Mouse (Mus musculus) ES-Bruce4 (cell line): ENCODE measurements around the gene Specc1l. TPM values are rescaled to one million over a fixed set of nuclear protein-coding genes. Genes with fewer than 3 reads are reported as not detected.

Source experiments
- H3K27ac ChIP-seq: 2 replicates; pipeline ENCODE4 v1.5.1; 2012; ENCODE audit warnings: low read length, inconsistent platforms; ENCODE audit not compliant: insufficient read depth
- H3K27me3 ChIP-seq: 2 replicates; pipeline ENCODE4 v1.6.1; 2012; ENCODE audit warnings: mild to moderate bottlenecking, low read length, inconsistent platforms; ENCODE audit not compliant: control insufficient read depth, poor library complexity, insufficient read depth, severe bottlenecking
- H3K36me3 ChIP-seq: 2 replicates; pipeline ENCODE4 v1.6.1; 2012; ENCODE audit warnings: inconsistent platforms, mild to moderate bottlenecking, low read length, moderate library complexity; ENCODE audit not compliant: control insufficient read depth, poor library complexity, insufficient read depth, severe bottlenecking
- H3K4me1 ChIP-seq: one replicate; pipeline ENCODE4 v1.8.1; 2011; ENCODE audit warnings: low read length; ENCODE audit not compliant: control insufficient read depth, insufficient read depth
- H3K4me3 ChIP-seq: 2 replicates; pipeline ENCODE4 v1.5.1; 2011; ENCODE audit warnings: low read depth, mild to moderate bottlenecking, low read length
- H3K9ac ChIP-seq: 2 replicates; pipeline ENCODE4 v1.6.1; 2012; ENCODE audit warnings: low read depth, mild to moderate bottlenecking, inconsistent platforms; ENCODE audit not compliant: poor library complexity, severe bottlenecking
- H3K9me3 ChIP-seq: replicated peaks from 2 replicates; pipeline ENCODE4 v1.6.1; 2012; ENCODE audit warnings: mild to moderate bottlenecking, low read length, inconsistent platforms; ENCODE audit not compliant: control insufficient read depth, poor library complexity, insufficient read depth, severe bottlenecking
- CTCF ChIP-seq: IDR thresholded peaks from one replicate; pipeline ENCODE4 v1.8.1; 2011; ENCODE audit warnings: low read depth, low read length
- EP300 ChIP-seq: IDR thresholded peaks from 2 replicates; pipeline ENCODE4 v1.6.1; 2011; ENCODE audit warnings: low read depth, low read length; ENCODE audit not compliant: insufficient read depth
- POLR2A ChIP-seq: IDR thresholded peaks from one replicate; pipeline ENCODE4 v1.8.1; 2011; ENCODE audit warnings: low read length; ENCODE audit not compliant: insufficient read depth
- polyA plus RNA-seq: library from polyadenylated mRNA; stranded (reverse); fragments of >200 nt; gene quantifications from 2 replicates; pipeline ENCODE4 v1.2.4, GENCODE M21; 2011; ENCODE audit warnings: low read depth; ENCODE audit not compliant: missing spikeins, insufficient read depth, insufficient read length

Gene Specc1l
- polyA plus RNA-seq, 1 experiment, result 41.5 TPM

GRCm38 (mm10) chr10:75230572-75230971 lies 18.7 kb downstream of the Specc1l start:
- peaks cover 3% of the 10 kb centered on the region; the same call in 1 of the 2 replicates for H3K36me3 ChIP-seq
- no peaks in the 10 kb centered on the region for H3K27me3 ChIP-seq
- TF ChIP-seq CTCF (no peak), EP300 (no peak), POLR2A (no peak)
- no peak overlapping the region for H3K27ac ChIP-seq
- no peak overlapping the region for H3K4me3 ChIP-seq
- peaks cover 3% of the 10 kb centered on the region for H3K4me1 ChIP-seq
- H3K9me3 ChIP-seq, result no peaks in the 10 kb centered on the region
- no peak overlapping the region for H3K9ac ChIP-seq

- H3K4me3 ChIP-seq, result no peak overlapping the region
- no peak overlapping the region for H3K9ac ChIP-seq
- H3K27ac ChIP-seq, result no peak overlapping the region
- peaks cover 3% of the 10 kb centered on the region for H3K4me1 ChIP-seq
- TF ChIP-seq CTCF (no peak), POLR2A (no peak), EP300 (no peak)
- peaks cover 3% of the 10 kb centered on the region; the same call in 1 of the 2 replicates for H3K36me3 ChIP-seq
- no peaks in the 10 kb centered on the region for H3K27me3 ChIP-seq
- no peaks in the 10 kb centered on the region for H3K9me3 ChIP-seq
These were observed 20.0 kb downstream of the Specc1l start for GRCm38 (mm10) chr10:75231876-75232275.

DNA sequence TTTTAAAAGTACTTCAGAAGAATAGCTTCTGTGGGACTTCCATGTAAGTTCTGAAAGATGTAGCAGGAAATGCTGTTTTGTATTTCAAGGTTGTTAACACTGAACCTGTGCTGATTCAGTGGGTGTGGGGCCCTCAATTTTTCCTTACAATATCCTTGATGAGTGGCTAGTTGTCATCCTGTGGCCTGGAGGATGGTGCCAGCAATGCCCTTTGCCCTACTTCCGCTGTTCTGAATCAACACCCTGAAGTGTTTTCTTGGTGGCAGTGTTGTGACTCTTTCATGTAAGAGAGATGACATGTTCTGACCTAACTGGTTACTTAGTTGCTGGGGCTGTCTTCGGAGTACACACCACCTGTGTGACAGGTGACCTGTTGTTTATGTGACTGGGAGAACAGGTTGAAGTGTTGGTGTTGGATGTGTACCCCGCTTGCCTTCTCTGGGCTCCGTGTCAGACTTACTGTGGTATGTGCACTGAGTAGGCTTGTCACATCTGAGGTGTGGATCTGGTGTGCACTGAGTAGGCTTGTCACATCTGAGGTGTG lies 20.8 kb downstream of the Specc1l start:
- TF ChIP-seq POLR2A (no peak), EP300 (no peak)
- H3K27ac ChIP-seq, result no peak overlapping the region
- no peak overlapping the region for H3K9ac ChIP-seq
- peaks cover 3% of the 10 kb centered on the region; the same call in 1 of the 2 replicates for H3K36me3 ChIP-seq
- H3K9me3 ChIP-seq, result no peaks in the 10 kb centered on the region
- H3K4me1 ChIP-seq, result peaks cover 3% of the 10 kb centered on the region
- no peaks in the 10 kb centered on the region for H3K27me3 ChIP-seq
- H3K4me3 ChIP-seq, result no peak overlapping the region

- no peak overlapping the region for H3K9ac ChIP-seq
- no peak overlapping the region for H3K27ac ChIP-seq
- H3K9me3 ChIP-seq, result no peaks in the 10 kb centered on the region
- H3K4me1 ChIP-seq, result peaks cover 3% of the 10 kb centered on the region
- H3K36me3 ChIP-seq, result peaks cover 3% of the 10 kb centered on the region; the same call in 1 of the 2 replicates
- TF ChIP-seq EP300, result no peak
- no peak for TF ChIP-seq CTCF
- TF ChIP-seq POLR2A, result no peak
- H3K27me3 ChIP-seq, result no peaks in the 10 kb centered on the region
- H3K4me3 ChIP-seq, result no peak overlapping the region
These were observed 21.6 kb downstream of the Specc1l start for GRCm38 (mm10) chr10:75233489-75233888.

DNA sequence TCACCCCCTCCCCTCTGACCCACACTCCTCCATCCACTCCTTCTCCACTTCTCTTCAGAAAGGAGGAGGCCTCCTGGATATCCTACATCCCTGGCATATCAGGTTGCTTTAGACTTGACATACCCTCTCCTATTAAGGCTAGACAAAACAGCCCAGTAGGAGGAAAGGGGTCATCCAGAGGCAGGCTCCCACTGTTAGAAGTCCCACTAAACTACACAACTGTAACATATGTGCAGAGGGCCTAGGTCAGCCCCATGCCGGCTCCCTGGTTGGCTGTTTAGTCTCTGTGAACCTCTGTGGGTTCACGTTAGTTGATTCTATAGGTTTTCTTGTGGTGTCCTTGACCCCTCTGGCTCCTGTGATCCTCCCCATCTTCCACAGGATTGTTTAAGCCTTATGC lies 23.9 kb downstream of the Specc1l start:
- TF ChIP-seq EP300, result no peak
- TF ChIP-seq CTCF, result no peak
- H3K4me3 ChIP-seq, result no peak overlapping the region
- H3K27ac ChIP-seq, result no peak overlapping the region
- H3K4me1 ChIP-seq, result no peaks in the 10 kb centered on the region
- H3K27me3 ChIP-seq, result no peaks in the 10 kb centered on the region
- H3K9ac ChIP-seq, result no peak overlapping the region
- H3K9me3 ChIP-seq, result no peaks in the 10 kb centered on the region
- peaks cover 3% of the 10 kb centered on the region; the same call in 1 of the 2 replicates for H3K36me3 ChIP-seq

DNA sequence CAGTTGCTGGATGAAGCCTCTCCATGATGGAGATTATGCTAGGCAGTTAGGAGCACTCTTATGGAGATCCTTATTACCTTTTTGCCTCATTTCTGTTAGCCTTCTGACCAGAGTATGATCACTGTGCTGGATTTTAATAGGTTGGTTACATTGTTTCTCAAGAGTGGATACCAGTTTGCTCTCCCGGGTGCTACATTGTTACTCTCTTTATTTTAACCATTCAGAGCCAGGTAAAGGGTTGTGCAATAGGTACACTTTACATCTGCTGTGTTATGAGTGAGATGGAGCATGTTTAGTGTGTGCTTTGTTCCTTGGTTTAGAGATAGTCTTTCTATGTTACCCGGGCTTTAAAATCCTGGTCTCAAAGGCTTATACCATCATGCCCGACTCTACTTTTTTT lies 24.3 kb downstream of the Specc1l start:
- TF ChIP-seq CTCF (no peak), POLR2A (no peak), EP300 (no peak)
- H3K9ac ChIP-seq, result no peak overlapping the region
- H3K27ac ChIP-seq, result no peak overlapping the region
- no peaks in the 10 kb centered on the region for H3K4me1 ChIP-seq
- peaks cover 7% of the 10 kb centered on the region for H3K36me3 ChIP-seq
- no peak overlapping the region for H3K4me3 ChIP-seq
- H3K9me3 ChIP-seq, result no peaks in the 10 kb centered on the region
- H3K27me3 ChIP-seq, result no peaks in the 10 kb centered on the region
